In genomic region chr10:125388876-125389786, GRCm38 (mm10) we compare ENCODE assay signal across 9 mouse cellular contexts. TPM values are rescaled to one million over a fixed set of nuclear protein-coding genes. Genes with fewer than 3 reads are reported as not detected.
A peak's percentile ranks its signal among the peaks of the same experiment; 100 is the strongest.
DNase-seq lines count a peak whose midpoint lies in the region; ATAC-seq and TF ChIP-seq lines count a peak whose summit lies in the region.
"Had no signal": no experiment of that assay in that cellular context is flagged by ENCODE, and none has a peak within 500 bp of the region (broad histone marks: within the 10 kb centered on the region; RNA-seq: fewer than 3 reads in every experiment).

Slc16a7 (minus strand) TSS chr10:125389465.

- H3K9ac ChIP-seq in forebrain, embryonic 14.5 days (ENCODE audit: low read length): peak within 1 kb of the TSS; percentile 83

- no peaks in the 10 kb centered on the region for H3K9me3 ChIP-seq in forebrain, embryonic 14.5 days (replicated peaks; ENCODE audit: control insufficient read depth, low read length)

- TF ChIP-seq POLR2A in lung, adult 2 months (IDR thresholded peaks at IDR 0.05; ENCODE audit: borderline replicate concordance, extremely low read depth, low read depth, low read length): peak; percentile 26; the same call in 1 of the 2 replicates

- peak; percentile 79 to 80 for DNase-seq in B cell, adult 2 months
- DNase-seq in brain, embryonic 18.5 days (ENCODE audit: low read depth, low spot score): peak; percentile 74
- peak; percentile 87 for DNase-seq in forebrain, embryonic 14.5 days (ENCODE audit: low spot score)
- DNase-seq in heart, postnatal 4 days: peak; percentile 71
- DNase-seq in layer of hippocampus, adult 8-10 months (ENCODE audit: low spot score in 2 of 2): peak; percentile 79 to 88
- peak; percentile 72 for DNase-seq in lung, adult 2 months
- DNase-seq in testis, postnatal 10 days (ENCODE audit: low spot score): peak; percentile 80

- peaks cover 10% of the 10 kb centered on the region; the same call in 1 of the 2 replicates for H3K4me1 ChIP-seq in forebrain, embryonic 14.5 days (ENCODE audit: control insufficient read depth, insufficient read depth, low read length)
- H3K4me1 ChIP-seq in lung, adult 2 months (ENCODE audit: control insufficient read depth, insufficient read depth, low read length): peaks cover 4% of the 10 kb centered on the region

- H3K27me3 ChIP-seq in forebrain, embryonic 14.5 days (replicated peaks; ENCODE audit: control insufficient read depth, insufficient read depth, low read length): no peaks in the 10 kb centered on the region
- H3K27me3 ChIP-seq: CH12.LX had no signal

- TF ChIP-seq CTCF in lung, adult 2 months (IDR thresholded peaks at IDR 0.05; ENCODE audit: insufficient read depth, low read length): no peak

- H3K4me3 ChIP-seq in forebrain, embryonic 14.5 days (ENCODE audit: low read depth, low read length): peak within 1 kb of the TSS; percentile 70
- H3K4me3 ChIP-seq in lung, adult 2 months (replicated peaks; ENCODE audit: extremely low read depth, low read depth, low read length): peak within 1 kb of the TSS; percentile 63

- H3K36me3 ChIP-seq in forebrain, embryonic 14.5 days (ENCODE audit: control insufficient read depth, insufficient read depth, low read length): no peaks in the 10 kb centered on the region

- peak; percentile 95 for ATAC-seq in forebrain, embryonic 14.5 days
- ATAC-seq in neutrophil, adult 5-6 weeks (ENCODE audit: extremely low read depth, insufficient number of reproducible peaks, low FRiP score, poor library complexity, severe bottlenecking): peak; percentile 74

- H3K4me2 ChIP-seq in forebrain, embryonic 14.5 days (ENCODE audit: low read length): peak within 1 kb of the TSS; percentile 72

- WGBS in forebrain, embryonic 14.5 days: under 1% methylated on average over 66 of the region's 67 CpGs
- WGBS in lung, adult 2 months: under 1% methylated on average over 66 of the region's 67 CpGs

- H3K27ac ChIP-seq in forebrain, embryonic 14.5 days (ENCODE audit: low read depth, low read length): peak within 1 kb of the TSS; percentile 48

RNA-seq across cellular contexts. Expression of gene Slc16a7, which starts in this region (rescaled TPM):
- 4.2 and 7.6 TPM in 2 replicates for polyA plus RNA-seq in forebrain, embryonic 14.5 days (2014; fragmentation: Nextera tagmentation; extraction: Ambion mirVana)
- 10 to 100 TPM; 24.4 to 26.4 TPM for total RNA-seq in heart, postnatal 4 days (2021)
- total RNA-seq in layer of hippocampus, adult 8-10 months (2022): 10 to 100 TPM; 36.0 to 45.8 (median 44.6) TPM
- 6.0 and 8.7 TPM in 2 replicates for polyA plus RNA-seq in lung, adult 2 months (2012; rRNA removed)
- total RNA-seq in neutrophil, adult 5-6 weeks (2017): 12.9 and 14.1 TPM in 2 replicates
- total RNA-seq: CH12.LX had no signal

Comparison
In these comparisons a context has a peak if more than half of its experiments do, and no peak if none do; other contexts are left out.
1. Peak in every context shown above with its lines: DNase-seq, ATAC-seq, H3K4me3 ChIP-seq and H3K27ac ChIP-seq.